Mouse (Mus musculus) liver, adult 2 months (tissue): ENCODE results near the gene Eif4g1.

Experiments used
- CTCF ChIP-seq: fragments of 200-500 bp; IDR thresholded peaks from 2 replicates; pipeline ENCODE4 v1.5.1; 2011; ENCODE audit warnings: low read depth, low read length, control low read depth
- POLR2A ChIP-seq: fragments of 200-500 bp; IDR thresholded peaks from 2 replicates; pipeline ENCODE4 v1.6.1; 2011; ENCODE audit warnings: low read length, control low read depth; ENCODE audit not compliant: insufficient read depth; ENCODE audit errors: extremely low read depth

DNA sequence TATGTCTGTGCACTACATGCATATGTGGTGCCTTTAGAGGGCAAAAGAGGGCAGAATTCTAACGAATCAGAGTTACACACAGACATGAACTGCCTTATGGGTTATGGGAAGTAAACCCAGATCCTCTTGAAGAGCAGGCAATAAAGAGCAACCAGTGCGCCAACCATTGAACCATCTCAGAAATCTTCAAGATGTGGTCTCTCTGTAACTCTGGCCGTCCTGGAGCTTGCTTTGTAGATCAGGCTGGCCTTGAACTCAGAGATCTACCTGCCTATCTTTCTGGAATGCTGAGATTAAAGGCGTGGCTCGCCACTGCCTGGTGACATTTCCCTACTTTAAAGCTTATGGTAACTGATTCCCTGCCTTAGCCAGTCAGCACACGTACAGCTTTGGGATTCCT lies 3.8 kb downstream of the Eif4g1 start:
- TF ChIP-seq POLR2A, result no peak
- no peak for TF ChIP-seq CTCF
